Mouse (Mus musculus): Measurements from ENCODE around the gene Rpp25l.
"Not testable (repeated sequence)": the region's sequence is repeated elsewhere in the genome, so short reads cannot be mapped to it uniquely, and the experiment has no call there.

Gene Rpp25l

DNA sequence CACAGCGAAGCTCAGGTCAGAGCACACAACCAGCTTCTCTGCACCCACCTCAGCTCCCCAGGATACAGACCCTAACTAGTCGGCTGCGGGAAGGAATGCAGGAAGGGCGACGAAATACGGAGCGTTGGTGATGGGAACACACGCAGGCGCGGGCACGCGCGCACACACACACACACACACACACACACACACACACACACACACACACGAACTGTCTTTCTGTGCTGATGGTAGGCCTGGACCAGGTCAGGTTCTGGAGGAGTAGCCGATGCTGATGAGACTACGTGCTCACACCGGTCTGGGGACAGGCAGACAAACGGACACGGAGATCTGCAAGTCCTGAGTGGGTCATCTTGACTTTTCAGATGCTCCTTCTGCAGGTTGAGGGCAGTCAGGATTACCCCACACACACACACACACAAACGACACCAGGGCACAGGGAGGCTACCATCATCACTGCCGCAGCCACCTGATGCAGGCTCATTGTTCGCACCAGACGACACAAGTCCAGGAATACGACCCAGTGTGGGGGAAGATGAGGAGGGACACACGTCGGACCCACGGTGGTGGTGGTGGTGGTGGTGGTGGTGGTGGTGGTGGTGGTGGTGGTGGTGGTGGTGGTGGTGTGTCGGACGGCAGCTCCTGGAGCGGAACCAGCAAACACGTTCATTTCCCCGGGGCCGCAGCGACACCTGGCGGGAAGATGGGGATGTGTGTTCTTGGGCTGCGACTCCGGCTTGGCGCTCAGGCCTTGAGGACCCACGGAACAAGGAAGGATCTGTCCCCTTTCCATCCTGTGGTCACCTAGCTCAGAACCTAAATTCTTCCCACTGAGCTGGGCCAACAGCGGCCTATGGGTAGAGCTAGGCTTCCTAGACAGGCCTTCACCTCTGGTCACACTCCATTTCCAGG, 16.1 kb downstream of the Rpp25l start, which contains the start of gene Cntfr:
Gene Cntfr, minus strand, starts transcription at position 160 of the 912 bp plus-strand sequence.
- peak; percentile 76 for DNase-seq (ENCODE audit: low read depth, low spot score)

DNA sequence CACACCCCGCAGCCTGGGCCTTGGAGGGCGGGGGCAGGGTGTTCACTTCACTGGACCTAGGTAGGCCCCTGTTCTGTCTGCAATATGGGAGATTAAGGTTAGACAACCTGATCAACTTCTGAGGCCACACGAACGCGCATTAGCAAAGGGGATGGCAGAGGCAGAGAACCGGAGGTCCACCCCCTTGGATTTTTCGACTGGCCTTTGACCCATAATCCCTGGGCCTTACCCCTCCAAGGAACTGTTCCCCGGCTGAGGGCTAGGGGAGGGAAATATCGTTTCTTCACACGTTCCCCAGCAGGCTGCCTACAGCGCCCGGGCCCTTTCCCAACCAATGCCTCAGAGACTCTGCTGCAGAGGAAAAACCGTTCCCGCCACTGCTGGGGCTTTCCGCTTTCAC, 16.9 kb downstream of the Rpp25l start:
- DNase-seq (ENCODE audit: low read depth, low spot score), result not testable (repeated sequence)

- not testable (repeated sequence) for DNase-seq (ENCODE audit: low read depth, low spot score)
Observed at GRCm38 (mm10) chr4:41695800-41696199, 17.5 kb downstream of the Rpp25l start.

DNA sequence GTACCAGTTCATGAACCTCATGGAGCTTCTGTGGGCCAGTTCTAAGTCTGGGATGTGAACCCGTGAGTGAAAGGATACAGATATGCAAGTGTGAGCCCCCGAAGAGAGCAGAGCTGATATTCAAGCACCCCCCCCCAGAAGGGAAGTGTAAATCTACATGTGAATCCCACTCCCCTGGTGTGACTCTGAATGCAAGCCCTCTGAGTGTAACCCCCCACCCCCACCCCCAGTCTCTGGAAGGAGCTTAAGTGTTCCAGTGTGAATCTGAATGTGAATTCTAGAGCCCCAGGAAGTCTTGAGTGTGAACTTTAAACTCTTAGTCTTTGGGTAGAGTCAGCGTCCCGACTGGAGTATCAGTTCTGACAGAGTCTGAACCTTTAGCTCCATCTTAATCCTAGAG, 19.8 kb downstream of the Rpp25l start:
- DNase-seq (ENCODE audit: low read depth, low spot score), result peak; percentile 87

DNA sequence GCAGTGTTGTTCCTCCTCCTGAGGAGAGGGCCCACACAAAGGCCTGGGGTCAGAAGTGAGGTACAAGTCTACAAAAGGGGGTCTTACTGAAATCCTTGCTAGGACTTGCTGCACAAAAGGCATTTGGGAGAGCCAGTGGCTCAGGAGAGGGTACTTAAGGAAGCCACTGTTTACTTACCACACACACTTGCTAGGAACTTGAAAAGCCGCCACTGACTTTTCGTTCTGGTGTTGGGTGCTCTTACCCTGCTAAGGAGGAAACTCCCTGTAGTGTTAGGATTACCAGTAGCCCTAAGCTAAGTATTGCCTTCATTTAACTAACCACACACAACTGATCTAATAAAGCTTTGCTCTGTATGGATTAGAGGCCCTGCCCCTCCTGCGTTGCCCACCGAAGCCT, 23.3 kb downstream of the Rpp25l start:
- DNase-seq (ENCODE audit: low read depth, low spot score), result not testable (repeated sequence)

DNA sequence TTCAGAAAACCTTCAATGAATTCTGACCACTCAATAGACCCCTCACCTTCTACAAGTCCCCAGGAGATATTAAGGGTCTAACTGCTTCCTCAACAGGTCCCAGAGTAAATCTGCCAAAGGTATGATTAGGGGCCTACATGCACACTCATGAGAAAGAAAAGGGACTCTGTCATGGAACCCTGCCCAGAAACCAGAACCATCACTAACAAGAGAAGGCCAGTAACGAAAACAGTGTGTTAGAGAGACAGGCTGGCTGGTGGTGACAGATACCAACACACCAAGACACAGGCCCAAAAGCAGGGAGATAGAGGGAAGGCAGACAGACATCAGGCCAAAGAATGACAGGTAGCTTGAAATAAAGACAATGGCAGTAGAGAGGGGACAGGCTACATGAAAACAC, 24.8 kb downstream of the Rpp25l start:
- DNase-seq (ENCODE audit: low read depth, low spot score), result not testable (repeated sequence)

- not testable (repeated sequence) for DNase-seq (ENCODE audit: low read depth, low spot score)
Observed at GRCm38 (mm10) chr4:41685882-41686492, 27.3 kb downstream of the Rpp25l start.

- not testable (repeated sequence) for DNase-seq (ENCODE audit: low read depth, low spot score)
Observed at GRCm38 (mm10) chr4:41684931-41685453, 28.3 kb downstream of the Rpp25l start.

- not testable (repeated sequence) for DNase-seq (ENCODE audit: low read depth, low spot score)
Observed at GRCm38 (mm10) chr4:41684131-41684930, 29.0 kb downstream of the Rpp25l start.

DNA sequence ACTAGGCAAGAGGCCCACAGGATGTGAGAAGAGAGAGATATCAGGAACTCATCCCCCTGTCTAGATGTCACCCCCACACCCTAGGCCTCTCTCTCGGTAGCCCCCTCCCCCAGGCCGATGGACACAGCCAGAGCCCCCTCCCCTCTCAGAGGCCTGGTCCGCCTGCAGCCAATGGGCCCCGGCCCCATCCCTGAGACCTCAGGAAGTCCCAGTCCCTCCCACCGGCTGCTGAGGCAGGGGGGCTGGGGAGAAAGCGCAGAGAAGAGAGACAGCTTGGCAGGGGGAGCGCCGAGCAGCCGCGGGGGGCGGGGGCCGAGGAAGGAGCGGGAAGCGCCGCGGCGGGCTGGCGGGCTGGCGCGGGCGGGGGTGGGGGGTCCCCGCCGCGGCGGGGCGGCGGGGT, 30.0 kb downstream of the Rpp25l start:
- not testable (repeated sequence) for DNase-seq (ENCODE audit: low read depth, low spot score)

GRCm38 (mm10) chr4:41682789-41683188, 30.5 kb downstream of the Rpp25l start:
- no peak for DNase-seq (ENCODE audit: low read depth, low spot score)

- no peak for DNase-seq (ENCODE audit: low read depth, low spot score)
Observed at GRCm38 (mm10) chr4:41681947-41682346, 31.4 kb downstream of the Rpp25l start.

DNA sequence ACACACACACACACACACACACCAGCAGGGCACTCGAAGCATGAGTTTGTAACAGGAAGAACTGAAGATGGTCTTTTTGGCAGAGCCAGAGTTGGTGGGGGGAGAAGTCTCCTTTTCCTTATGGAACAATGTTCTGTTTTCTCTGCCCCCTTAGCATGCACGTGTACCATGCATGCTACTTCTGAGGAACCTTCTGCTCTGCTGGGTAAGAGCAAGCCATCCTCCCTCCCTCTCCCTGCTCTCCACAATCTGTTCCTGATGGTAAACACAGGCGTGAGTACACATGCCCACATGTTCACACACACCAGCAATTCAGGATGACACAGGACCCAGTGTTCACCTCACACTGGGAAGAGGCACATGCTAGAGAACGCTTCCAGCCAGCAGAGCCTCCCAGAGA, 32.2 kb downstream of the Rpp25l start:
- DNase-seq (ENCODE audit: low read depth, low spot score), result no peak

DNA sequence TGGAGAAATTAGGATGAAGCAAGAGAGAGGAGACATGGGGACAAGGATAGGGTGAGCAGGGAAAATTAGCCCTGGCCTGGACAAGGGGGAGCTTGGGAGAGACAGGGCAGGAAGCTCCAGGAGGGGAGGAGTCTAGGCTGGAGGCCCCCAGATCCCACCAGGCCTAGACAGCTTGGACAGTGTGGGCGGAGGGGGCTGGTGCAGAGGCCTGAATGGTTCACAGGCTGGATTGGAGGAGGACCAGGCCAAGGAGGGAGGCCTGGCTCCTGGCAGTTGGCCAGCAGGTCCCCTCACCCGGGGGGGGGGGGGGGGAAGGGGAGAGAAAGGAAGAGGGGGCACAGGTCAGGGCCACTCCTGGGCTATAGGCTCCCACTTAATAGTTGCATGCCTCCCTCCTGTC, 34.0 kb downstream of the Rpp25l start:
- DNase-seq (ENCODE audit: low read depth, low spot score), result no peak

- DNase-seq (ENCODE audit: low read depth, low spot score), result no peak
Observed at GRCm38 (mm10) chr4:41678863-41679262, 34.5 kb downstream of the Rpp25l start.

GRCm38 (mm10) chr4:41677006-41677629, 36.2 kb downstream of the Rpp25l start:
- DNase-seq (ENCODE audit: low read depth, low spot score), result no peak

DNA sequence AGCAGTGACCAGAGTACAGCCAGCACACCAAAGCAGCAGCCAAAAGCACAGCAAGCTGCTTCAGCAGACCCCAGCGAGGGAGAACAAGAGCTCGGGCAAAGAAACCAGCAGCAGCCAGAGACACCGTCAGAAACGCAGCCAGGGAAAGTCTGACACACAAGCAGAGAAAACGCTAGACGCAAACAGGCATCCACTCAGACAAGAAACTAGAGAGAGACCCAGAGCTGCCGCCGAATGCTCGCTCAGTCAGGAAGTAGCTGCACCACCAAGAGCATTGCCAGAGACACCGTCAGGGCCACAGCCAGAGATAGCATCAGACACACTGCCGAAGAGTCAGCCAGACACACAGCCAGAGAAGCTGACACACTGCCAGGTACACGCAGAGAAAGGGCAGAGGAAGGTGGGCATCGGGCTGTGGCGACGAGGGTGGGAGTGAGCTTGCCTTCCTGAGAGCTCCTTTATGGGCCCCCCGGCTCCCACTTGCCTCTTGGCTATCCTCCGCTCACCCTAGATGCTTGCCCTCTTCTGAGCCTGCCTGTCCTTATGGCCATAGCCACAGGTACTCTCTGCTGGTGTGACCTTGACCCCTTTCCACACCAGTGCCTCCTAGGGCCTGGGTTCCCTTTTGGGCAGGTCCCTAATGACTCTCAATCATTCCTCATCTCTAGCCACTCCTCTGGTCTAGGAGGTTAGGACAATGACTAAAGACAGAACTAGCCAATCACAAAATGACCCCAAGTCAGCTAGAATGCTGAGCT, 36.9 kb downstream of the Rpp25l start:
- peak; percentile 42 for DNase-seq (ENCODE audit: low read depth, low spot score)

DNA sequence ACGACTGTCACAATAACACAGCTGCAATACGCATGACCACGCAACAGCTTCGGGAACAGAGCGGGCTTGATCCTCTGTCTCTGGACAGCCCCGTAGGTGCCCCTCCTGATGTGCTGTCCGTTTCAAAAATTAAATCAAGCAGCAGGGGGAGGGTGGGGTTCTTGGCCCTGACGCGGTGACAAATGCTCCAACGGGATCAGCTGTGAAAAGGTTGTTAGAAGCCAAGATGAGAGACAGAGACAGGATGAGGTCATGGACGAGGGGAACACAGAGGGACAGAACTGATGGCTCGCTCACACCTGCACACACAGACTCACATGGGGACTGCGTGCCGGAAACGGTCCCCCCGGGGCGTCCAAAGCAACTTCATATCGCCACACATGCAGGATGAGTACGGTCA, 40.1 kb downstream of the Rpp25l start:
- no peak for DNase-seq (ENCODE audit: low read depth, low spot score)

GRCm38 (mm10) chr4:41672522-41672963, 40.8 kb downstream of the Rpp25l start:
- no peak for DNase-seq (ENCODE audit: low read depth, low spot score)

DNA sequence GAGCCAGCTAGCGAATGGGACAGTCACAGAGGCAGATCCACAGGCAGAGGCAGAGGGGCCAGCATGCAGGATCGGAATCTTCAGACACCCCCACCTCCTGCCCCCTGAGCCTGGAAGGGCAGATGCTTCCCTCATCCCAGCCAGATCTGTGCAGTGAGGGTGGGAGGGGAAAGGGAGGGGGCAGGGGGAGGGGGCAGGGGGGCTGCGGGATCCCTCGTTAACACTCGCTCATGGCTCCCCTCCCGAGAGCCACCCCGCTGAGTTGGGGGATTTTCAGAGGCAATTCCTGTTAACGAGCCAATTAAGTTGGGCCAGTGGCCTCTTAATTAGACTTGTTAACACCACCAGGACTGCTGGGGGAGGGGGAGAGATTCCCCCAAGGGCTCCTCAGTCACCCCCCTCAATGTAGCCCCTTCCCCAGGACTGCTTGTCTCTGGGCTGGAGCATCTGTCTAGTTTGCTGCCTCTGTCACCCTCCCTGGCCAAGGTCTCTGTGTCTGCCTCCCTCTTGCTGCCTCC, 41.3 kb downstream of the Rpp25l start:
- DNase-seq (ENCODE audit: low read depth, low spot score), result no peak

All from R1 (cell line).